Mouse (Mus musculus) left cerebral cortex, adult 18-20 months (tissue): ENCODE data around the gene Nid1. TPM values are rescaled to one million over a fixed set of nuclear protein-coding genes. Genes with fewer than 3 reads are reported as not detected.
"Not testable (repeated sequence)": the region's sequence is repeated elsewhere in the genome, so short reads cannot be mapped to it uniquely, and the experiment has no call there.

ENCODE experiments used
- DNase-seq, 2 experiments: peaks; one replicate each; pipeline ENCODE4 v3.0.0; 2021 to 2022; ENCODE audit warnings: low spot score in 2 of 2, mixed read lengths in 1 of 2
- long read RNA-seq, 2 experiments: library from polyadenylated mRNA; stranded (forward); transcript quantifications; one replicate each; pipeline ENCODE4 v2.0.0; 2021
- total RNA-seq, 2 experiments: library from RNA; stranded (reverse); gene quantifications; 2 replicates each; pipeline ENCODE4 v1.2.3; 2021

Gene Nid1
- total RNA-seq = 1 to 10 TPM; 4.5 to 4.9 TPM
- long read RNA-seq, experiment 1, full-length matches to known transcripts = 2 of 3 reads
- long read RNA-seq, experiment 1, partial matches to known transcripts = 1 of 3 reads
- long read RNA-seq, experiment 1, other reads (novel, unspliced or antisense) = 0 of 3 reads
- long read RNA-seq, experiment 2, partial matches to known transcripts = 1 of 1 reads
- long read RNA-seq, experiment 2, other reads (novel, unspliced or antisense) = 0 of 1 reads

GRCm38 (mm10) chr13:13437460-13438015 lies at the start of gene Nid1:
Gene Nid1, plus strand, starts transcription at chr13:13437551.
- not testable (repeated sequence) for DNase-seq

GRCm38 (mm10) chr13:13393228-13394095 lies 43.9 kb upstream of the Nid1 start, which contains the start of gene Gpr137b:
Gene Gpr137b, minus strand, starts transcription at chr13:13394014.
- DNase-seq = peak; percentile 20 to 62

- DNase-seq = not testable (repeated sequence)
Observed at GRCm38 (mm10) chr13:13394096-13394395, 43.3 kb upstream of the Nid1 start.

- DNase-seq = not testable (repeated sequence)
Observed at GRCm38 (mm10) chr13:13400851-13401250, 36.5 kb upstream of the Nid1 start.

DNA sequence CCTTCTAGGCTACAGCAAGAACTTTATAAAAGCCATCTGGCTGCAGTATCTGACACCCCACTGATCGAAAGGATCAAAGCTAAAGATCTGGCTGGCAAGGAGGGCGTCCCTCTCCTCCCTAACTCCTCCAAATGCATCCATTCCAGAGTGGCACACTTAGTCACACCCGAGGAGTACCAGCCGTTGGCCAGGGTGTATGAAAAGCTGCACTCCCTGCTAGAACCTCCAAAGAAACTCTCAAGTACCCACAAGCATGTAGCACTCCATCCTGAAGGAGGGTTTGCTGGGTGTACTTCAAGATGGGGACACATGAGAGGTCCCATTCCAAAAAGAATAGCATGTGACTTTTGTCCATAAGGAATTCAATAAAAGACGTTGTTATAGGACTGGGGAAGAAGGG lies 34.5 kb upstream of the Nid1 start:
- not testable (repeated sequence) for DNase-seq

- DNase-seq = not testable (repeated sequence)
Observed at GRCm38 (mm10) chr13:13403366-13403765, 34.0 kb upstream of the Nid1 start.

- DNase-seq = not testable (repeated sequence)
Observed at GRCm38 (mm10) chr13:13403839-13404238, 33.5 kb upstream of the Nid1 start.

GRCm38 (mm10) chr13:13404517-13405155 lies 32.7 kb upstream of the Nid1 start:
- not testable (repeated sequence) for DNase-seq

GRCm38 (mm10) chr13:13405511-13405910 lies 31.8 kb upstream of the Nid1 start:
- DNase-seq = not testable (repeated sequence)

DNA sequence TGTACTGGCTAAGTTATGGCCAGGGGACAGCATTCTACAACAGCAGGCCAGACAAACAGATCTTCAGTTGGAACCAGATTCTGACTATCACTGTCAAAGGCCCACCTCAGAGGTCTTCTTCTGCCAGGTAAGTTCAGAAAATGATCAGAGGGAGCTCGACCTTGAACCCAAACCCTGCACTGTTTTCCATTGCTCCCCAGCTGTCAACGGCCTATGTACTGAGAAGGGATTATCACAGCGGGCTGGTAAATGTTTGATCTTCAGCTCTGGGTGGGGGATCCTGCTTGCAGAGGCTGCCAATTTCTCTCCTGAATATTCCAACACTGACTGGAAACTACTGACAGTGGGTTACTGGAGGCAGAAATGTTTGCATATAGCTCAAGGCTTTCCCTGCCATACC lies 23.1 kb upstream of the Nid1 start:
- DNase-seq = no peak

GRCm38 (mm10) chr13:13415120-13416006 lies 22.0 kb upstream of the Nid1 start:
- peak; percentile 48 to 62 for DNase-seq

DNA sequence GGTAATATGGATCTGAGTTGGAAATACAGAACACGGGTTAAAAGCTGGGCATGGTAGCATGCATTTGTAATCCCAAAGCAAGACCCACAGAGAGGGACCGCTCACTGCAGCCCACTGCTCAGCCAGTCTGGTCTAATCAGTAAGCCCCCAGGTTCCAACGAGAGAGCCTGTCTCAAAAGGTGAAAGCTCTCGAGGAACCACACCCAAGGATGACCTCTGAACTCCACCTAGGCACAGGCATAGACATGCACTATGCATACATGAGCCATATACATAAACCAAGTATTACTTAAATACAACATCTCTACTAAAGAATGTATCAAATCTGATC lies 21.4 kb upstream of the Nid1 start:
- not testable (repeated sequence) for DNase-seq

DNA sequence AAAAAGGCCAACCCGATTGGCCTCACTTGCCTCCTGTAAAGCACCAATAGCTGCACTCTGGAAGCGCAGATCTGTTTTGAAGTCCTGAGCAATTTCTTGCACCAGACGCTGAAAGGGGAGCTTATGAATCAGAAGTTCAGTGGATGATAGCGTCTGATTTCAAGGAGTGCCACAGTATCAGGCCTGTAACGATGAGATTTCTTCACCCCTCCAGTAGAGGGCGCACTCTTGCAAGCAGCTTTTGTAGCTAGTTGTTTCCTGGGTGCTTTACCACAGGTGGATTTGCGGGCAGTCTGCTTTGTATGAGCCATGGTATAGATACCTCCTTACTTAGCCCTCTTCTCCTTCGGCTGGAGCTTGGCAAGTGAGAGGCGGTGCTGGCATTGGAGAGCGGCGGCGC lies 18.5 kb upstream of the Nid1 start:
- DNase-seq = not testable (repeated sequence)

- not testable (repeated sequence) for DNase-seq
Observed at GRCm38 (mm10) chr13:13423301-13423700, 14.1 kb upstream of the Nid1 start.

DNA sequence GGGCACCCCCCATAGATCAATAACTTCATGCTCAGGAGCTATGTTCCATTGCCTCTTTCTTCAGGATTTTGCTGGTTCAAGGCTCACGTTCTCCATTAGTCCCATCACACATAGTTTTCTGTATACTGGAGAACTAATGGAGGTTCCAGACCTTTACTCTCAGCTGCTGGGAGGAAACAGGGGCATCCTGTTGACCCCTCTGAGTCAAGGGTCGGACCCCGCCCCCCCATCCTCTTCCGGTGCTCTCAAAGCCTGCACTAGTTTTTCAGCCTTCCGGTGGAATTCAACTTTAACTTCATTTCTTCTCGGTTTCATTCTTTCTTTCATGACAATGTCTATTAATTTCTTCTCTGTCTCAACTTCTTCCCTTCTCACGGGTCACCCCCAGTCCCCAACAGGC lies 1.2 kb upstream of the Nid1 start:
- not testable (repeated sequence) for DNase-seq

DNA sequence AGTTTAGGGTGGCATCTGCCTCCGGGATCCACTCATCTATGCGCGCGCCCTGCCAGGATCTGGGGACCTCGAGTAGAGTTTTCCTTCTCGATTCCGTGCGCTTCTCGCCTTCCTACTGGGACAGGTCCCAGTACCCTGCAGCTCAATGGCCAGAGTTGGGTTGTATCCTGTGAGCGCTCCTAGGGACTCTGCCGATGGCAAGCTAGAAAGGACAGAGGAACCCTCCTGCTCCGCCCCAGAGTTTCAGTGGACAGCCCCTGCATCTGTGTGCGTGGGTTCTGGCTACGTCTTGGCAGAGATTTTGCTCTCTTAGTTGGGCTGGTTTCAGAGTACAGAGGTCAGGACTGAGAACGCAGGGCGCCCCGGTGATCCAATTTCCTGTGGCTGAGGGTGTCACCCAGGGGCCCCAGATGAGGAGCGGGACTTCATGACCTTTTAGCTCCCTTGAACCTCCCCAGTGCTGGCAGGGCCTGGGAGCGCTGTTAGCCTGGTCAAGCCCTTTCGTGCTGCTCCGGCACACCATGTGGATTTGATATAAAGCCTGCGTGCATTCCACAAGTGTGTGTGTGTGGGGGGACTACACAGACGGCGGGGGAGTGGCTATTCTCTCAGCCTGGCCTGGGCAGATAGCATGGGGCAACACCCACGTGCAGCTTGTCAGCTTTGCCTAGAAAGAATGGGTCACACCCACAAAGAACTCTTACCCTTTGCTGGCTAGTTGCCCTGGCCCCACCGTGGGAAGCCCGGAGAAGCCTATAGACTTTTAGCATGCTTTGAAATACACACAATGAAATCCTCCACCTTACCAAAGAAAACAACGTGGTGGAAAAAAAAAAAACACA lies 982 bp downstream of the Nid1 start:
- not testable (repeated sequence) for DNase-seq

DNA sequence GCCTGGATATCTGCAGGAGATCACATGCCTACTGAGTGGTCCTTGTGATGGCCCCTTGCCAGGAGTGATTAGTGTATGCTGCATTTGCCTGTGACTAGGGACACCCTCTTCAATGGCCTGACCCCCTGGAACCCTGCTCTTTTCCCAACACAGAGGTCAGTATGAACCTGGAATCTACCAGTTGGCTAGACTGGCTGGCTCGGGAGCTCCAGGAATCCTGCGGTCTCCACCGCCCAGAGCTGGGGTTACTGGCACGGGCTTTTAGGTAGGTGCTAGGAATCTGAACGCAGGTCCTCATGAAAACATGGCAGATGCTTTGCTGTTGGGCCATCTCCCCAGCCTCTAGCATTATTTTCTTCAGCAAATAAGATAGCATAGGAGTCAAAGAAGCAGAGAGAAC lies 8.2 kb downstream of the Nid1 start:
- DNase-seq = not testable (repeated sequence)

GRCm38 (mm10) chr13:13446711-13447443 lies 9.5 kb downstream of the Nid1 start:
- not testable (repeated sequence) for DNase-seq

DNA sequence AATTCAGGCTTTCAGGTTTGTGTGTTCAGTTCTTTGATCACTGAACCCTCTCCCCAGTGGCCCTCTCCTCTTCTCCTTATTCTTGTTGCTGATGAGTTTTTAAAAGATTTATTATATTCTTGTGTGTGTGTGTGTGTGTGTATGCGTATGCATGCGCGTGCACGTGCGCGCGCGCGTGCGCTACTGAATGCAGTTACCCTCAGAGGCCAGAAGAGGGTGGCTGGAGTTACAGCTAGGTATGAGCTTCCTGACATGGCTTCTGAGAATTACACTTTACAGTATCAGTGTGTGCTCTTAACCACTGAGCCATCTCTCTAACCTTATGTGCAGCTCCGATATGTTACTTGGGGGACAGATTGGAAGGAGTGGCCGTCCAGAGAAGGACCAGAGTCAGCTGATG lies 12.6 kb downstream of the Nid1 start:
- not testable (repeated sequence) for DNase-seq
